Mouse (Mus musculus) mouse embryonic stem cell (cell line): ENCODE measurements around the gene Casd1.

Source experiments
- in situ Hi-C, 2 experiments: fragments of 300-500 bp; cut with MboI; formaldehyde crosslinking; loops; 1 replicate in 1 of 2; 3 replicates in 1 of 2; pipeline ENCODE4 v1.14.3; 2019 to 2020; ENCODE audit warnings: low sequenced_read_pairs in 2 of 2, low pct_unique_long_range_greater_than_20kb in 1 of 2, mixed read lengths in 1 of 2; ENCODE audit not compliant: unreplicated experiment in 1 of 2

Casd1 gene

DNA sequence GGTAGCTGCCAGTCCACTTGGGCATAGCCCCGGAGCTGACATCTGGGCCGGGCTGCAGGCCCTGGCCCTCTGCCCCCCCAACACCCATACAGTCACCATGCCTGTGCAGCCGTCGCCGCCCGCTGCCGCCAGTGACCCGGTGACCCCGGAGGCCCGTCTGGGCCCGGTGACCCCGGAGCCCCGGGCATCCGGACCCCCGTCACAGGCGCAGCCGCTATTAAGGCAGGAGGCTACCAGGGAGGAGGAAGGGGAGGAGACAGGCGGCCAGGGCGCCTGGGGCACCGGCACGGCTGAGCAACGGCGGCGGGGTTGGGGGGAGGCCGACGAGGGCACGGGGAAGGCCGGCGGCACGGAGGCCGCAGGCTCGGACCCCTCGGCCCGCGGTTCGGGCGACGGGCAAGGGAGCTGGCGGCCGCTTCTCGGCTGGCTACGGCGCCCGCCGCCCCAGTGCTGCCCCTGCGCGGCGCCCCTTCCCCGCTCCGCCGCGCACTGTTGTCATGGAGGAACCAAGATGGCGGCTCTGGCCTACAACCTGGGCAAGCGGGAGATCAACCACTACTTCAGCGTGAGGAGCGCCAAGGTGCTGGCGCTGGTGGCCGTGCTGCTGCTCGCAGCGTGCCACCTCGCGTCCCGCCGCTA is at the start of gene Casd1:
Casd1 (plus strand) TSS at position 182 of the 639 bp plus-strand sequence.
- in situ Hi-C loops = no loop called here

DNA sequence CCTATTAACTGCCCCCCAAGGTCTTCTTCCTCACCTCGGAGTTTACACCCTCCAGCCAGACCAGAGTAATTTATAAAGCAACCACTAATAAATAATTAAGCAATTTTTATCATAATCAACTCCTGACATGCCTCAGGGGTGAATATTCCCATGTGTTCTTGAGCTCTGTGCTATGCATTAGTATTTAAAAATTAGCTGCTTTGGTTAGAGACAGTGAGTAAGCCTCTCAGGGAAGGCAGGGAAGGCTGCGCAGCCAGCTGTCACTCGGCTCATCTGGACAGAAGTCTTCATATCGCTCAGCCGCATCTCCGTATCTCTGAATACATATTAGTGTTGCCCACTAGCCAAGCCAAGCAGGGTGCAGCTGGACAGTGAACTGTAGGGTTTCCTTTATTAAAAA is 45.3 kb upstream of the Casd1 start:
- in situ Hi-C loops = loop anchor here in 1 of 2 experiments (25.0 kb wide), 1 partner anchor 832 kb away; the partner anchor contains the start of gene Asb4

DNA sequence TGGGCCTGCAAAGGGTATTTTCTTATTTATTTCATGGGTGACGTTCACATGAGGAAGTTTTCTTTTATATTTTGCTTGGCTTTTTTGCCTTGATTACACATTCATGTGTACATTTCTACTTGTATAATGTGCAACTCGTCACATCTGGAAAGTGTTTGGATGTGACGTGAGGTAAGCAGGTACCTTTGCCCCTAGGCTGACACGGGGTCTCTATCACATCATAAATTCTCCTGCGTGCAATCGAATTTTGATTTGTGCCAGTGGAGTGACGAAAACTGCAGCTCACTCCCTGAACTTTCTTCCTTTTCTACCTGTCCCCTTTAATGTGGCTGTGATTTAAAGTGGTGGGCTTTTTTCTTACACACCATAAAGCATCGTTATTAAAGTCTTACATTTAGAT is 43.6 kb upstream of the Casd1 start:
- in situ Hi-C loops = loop anchor here in 1 of 2 experiments (25.0 kb wide), 1 partner anchor 830 kb away; the partner anchor contains the start of gene Asb4

DNA sequence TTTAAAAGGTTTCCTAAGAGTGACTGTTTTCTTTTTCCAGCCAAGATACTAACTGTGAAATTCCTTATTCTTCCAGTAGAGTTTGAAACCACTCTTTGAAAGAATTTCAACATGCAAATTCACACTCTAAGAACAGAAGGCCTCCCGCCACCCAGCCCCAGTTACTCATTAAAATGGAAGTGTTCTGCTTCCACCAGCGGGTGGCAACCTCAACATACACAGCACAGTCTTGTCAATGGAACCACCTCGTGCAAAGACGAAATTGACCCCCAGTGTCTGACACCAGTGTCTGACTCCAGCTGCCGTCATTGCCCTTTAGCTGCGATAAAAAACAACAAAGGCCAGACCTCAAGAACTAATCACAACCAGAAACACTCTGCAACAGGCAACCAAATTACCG is 43.0 kb upstream of the Casd1 start:
- in situ Hi-C loops = loop anchor here in 1 of 2 experiments (25.0 kb wide), 1 partner anchor 830 kb away; the partner anchor contains the start of gene Asb4

DNA sequence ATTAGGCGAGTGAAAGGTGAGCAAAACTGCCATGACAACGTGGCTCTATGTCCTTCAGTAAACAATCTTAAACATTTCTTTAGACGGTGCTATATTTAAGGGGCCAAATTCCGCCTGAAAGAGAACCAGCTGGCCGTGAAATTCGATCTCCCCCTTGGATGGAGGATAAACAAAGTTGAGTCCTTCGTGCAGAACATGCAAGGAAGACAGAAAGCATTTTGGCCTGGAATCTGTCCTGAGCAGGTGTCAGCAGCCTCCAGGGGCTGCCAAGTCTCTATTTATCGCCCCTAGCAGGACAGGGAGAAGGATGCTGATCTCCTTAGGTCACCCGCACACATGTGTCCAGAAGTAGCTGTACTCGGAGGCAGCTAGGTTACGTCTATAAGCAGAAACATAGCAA is 39.5 kb upstream of the Casd1 start:
- in situ Hi-C loops = loop anchor here in 1 of 2 experiments (25.0 kb wide), 1 partner anchor 826 kb away; the partner anchor contains the start of gene Asb4

DNA sequence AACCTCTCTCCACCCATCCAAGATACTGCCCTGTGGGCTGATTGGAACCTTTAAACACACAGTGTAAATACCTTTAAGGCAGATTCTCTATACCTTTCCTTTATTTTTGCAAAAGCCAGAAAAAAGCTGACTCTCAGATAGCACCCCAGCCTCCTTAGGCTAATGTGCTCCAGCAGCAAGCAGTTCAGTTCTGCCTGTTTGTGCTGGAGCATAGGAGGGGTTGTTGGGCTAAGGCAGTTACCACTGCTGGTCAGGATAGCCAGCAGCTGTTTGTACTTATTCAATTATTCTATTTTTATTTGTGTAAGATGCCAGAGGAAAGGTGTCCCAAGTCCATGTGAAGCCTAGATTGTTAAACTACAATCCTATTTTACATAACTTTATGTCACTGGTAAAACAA is 39.0 kb upstream of the Casd1 start:
- in situ Hi-C loops = loop anchor here in 1 of 2 experiments (25.0 kb wide), 1 partner anchor 826 kb away; the partner anchor contains the start of gene Asb4

DNA sequence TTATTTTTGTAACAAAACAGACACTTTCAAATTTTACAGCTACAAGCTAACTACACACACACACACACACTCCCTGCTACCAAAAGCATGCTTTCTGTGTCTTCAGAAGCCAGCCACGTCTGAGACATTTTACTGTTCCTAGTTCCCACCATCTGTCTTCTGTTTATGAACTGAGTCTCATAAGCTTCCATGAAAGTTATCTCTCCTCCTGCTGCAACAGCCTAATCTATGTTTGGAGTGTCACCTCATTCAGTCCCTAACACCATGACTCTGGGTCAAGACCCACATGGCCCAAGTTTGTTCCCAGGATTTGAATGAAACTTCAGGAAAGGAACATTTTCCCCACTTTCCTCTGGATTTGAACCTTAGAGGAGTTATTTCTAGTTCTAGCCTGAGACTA is 38.2 kb upstream of the Casd1 start:
- in situ Hi-C loops = loop anchor here in 1 of 2 experiments (25.0 kb wide), 1 partner anchor 825 kb away; the partner anchor contains the start of gene Asb4

DNA sequence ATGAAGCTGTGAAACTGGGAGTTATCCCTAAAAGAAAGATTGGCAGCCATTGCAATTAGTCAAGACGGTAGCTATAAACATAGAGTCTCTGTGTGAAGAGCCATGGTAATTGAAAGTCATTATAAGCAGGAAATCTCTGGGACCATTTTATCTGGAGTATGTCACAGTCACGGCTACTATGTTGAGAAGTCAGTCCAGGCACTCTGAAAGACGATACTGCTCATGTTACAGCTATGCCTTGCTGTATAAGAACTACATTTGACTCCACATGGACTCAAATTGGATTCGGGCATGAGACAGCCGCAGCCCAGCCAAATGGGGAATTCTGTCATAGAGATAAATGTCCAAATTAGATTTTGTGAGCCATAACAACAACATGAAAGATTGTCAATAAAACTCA is 37.2 kb upstream of the Casd1 start:
- in situ Hi-C loops = loop anchor here in 1 of 2 experiments (25.0 kb wide), 1 partner anchor 824 kb away; the partner anchor contains the start of gene Asb4

DNA sequence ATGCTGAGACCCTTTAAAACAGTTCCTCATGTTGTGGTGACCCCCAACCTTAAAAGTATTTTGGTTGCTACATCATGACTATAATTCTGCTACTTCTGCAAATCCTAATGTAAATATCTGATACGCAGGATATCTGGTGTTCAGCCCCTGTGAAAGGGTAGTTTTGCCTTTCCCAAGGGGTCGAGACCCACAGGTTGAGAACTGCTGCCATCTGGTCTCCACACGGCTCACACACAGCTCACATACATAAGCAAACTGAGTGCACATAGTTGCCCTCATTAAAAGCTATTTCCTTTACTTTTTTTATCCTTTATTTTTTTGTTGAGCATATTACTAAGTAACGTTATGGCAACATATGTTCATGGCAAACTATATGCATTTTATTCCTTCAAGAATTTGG is 30.2 kb upstream of the Casd1 start:
- in situ Hi-C loops = loop anchor here in 1 of 2 experiments (25.0 kb wide), 1 partner anchor 817 kb away; the partner anchor contains the start of gene Asb4

DNA sequence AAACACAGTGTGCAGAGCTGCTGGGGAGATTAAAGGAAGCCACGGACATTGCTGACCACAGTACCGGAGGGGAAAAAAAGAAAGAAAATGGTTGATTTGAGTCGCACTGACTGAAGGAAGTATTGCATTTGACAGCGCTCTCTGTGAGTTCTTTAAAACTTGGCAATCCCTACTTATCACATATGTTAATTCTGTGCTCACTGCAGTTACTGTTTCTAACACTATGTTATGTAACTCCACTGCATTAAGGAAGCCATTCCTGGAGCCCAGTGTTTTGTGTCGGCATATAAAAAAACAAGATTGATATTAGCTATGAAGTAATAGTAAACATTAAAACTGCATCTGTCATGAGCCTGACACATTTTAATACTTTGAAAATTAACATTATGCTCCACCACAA is 22.9 kb upstream of the Casd1 start:
- in situ Hi-C loops = no loop called here

DNA sequence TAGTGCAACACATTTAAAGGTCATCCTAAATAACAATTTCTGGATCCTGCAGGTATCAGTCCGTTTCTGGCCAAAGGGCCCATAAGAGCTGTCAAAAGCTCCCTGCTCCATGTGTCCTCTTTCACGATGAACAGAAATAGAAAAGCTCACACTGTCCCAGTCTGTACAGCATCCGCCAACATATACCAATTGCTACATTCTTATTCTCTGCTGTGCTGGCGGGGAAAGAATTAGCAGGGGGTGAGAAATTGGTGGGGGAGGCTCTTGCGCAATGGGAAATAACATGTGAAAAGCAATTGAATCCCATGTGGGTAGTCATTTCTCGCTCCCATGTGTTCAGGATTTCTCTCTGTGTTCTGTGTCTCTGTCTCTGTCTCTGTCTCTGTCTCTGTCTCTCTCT is 22.3 kb upstream of the Casd1 start:
- in situ Hi-C loops = no loop called here

DNA sequence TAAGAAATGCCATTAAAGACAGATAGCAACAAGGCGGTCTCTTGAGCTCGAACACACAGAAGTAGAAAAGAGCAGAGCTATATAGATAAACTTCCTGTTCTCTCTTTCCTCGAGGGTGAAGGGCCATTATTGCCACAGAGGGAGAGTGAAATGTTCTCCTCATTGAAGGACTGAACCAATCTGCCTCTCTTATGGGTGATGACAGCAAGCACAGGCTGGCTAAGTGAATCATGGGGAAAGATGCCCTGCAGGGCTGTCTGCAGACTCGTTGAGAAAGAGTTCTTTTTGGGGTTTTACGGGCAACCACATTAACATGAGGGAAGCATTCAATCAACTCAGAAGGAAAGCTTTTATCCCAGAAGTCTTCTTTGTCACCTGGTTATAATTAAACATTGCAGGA is 21.0 kb upstream of the Casd1 start:
- in situ Hi-C loops = no loop called here

DNA sequence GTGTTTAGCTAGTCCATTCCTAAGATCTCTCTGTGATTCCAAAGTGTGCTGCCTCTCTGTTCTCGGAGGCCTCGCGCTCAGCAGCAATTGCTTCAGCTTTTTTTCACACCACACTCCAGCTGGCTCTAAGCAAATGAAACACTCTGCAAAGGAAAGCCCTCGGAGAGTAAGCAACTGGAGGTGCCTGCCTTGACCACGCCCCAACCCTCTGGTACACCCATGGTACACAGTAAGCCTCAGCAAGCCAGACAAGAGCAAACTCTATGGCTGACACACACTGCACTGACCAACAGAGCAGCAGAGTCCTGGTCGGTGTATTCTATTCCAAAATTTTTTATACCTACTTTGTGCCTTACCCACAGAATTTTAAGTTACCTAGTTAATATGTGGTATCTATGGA is 17.2 kb upstream of the Casd1 start:
- in situ Hi-C loops = no loop called here

DNA sequence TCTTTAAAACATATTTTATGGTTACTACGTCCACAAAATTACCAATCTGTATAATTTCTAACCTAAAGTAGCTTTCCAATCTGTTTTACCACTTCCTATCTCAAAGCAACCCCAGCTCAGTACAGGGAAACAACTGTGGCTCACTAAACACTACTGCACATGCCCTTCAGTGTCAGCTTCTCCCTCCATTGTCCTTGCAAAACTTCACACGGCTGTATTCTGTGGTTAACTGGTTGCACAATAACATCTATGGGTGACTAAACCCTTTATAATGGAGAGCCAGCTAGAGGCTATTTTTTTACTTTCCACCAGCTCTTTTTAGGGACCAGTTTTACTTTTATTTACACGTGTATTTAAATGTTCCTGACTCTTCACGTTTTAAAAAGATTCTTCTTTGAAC is 12.7 kb upstream of the Casd1 start:
- in situ Hi-C loops = no loop called here

DNA sequence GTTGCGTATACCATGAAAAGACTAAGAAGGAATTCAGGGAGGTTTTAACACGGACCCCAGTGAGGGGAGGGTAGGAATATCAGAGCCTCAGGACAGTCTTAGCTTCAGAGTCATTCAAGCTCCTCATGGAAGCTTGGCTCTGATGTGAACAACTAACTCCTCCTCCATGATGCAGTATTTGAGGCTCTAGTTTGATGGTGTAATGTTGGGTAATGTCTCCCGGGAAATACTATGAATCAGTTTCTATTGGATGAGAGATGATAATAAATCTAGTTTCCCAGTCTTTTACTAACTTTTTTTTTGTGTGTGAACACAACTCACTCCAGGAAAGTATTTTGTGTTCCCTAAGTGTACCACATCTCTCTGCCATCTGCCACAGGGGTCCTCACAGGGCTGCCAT is 11.9 kb upstream of the Casd1 start:
- in situ Hi-C loops = no loop called here

DNA sequence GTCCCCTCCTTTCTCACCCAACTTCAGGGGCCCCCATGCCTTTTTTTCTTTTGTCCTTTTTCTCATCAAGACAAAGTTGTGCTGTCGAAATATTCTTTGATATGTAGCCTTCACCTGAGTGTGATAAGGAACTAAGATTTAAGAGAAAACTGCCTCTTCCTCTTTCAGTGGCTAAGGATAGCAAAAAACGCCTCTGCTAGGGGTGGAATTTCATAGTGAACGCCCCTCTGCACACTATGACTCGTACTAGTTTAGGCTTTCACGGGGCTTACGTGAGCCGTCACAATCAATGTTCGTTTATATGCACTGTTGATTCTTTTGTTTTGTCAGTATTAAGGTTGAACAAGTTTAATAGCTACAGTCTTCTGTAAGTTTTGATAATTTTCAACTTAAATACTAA is 10.6 kb upstream of the Casd1 start:
- in situ Hi-C loops = no loop called here

DNA sequence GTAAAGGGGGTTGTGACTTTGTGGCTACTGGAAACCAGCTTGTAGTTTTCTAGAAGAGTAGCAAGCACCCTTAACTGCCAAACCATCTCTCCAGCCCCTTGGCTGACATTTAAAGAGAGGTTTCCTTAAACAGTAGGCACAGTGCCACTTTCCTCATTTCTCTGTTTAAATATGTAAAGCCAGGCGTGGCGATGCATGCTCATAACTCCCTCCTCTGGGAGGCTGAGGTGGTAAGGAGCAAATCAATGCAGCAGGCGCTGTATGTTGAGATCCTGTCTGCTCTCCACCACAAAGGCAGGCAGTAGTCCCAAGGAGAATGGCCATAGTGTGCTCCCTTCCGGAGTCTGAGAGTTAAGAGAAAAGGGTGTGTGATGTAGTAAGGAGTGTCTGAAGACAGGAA is 2.9 kb upstream of the Casd1 start:
- in situ Hi-C loops = no loop called here

DNA sequence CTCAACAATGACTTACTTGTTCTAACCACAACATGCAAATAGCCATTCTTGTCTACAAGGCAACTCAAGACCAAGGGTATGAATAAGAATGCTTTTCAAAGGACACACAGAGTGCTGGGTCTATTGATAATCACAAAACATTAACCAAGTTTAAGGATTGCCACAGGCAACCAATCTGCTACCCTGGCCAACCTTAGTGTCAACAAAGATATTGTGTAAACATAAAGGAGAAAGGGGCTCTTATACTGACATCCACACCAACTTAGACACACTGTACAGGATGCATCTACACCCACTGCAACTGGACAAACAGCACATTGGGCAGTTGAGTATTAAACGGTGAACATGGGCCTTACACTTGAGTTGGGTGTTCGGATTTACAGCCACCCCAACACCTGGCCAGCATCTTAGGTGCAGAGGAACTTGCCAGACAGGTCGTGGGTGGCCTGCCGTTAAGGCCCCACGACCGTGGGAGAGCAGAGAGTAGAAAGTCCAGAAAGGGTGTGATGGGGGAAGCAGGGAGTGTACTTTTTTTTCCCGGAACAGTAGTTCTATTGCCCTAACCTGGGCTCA is 468 bp upstream of the Casd1 start:
- in situ Hi-C loops = no loop called here

DNA sequence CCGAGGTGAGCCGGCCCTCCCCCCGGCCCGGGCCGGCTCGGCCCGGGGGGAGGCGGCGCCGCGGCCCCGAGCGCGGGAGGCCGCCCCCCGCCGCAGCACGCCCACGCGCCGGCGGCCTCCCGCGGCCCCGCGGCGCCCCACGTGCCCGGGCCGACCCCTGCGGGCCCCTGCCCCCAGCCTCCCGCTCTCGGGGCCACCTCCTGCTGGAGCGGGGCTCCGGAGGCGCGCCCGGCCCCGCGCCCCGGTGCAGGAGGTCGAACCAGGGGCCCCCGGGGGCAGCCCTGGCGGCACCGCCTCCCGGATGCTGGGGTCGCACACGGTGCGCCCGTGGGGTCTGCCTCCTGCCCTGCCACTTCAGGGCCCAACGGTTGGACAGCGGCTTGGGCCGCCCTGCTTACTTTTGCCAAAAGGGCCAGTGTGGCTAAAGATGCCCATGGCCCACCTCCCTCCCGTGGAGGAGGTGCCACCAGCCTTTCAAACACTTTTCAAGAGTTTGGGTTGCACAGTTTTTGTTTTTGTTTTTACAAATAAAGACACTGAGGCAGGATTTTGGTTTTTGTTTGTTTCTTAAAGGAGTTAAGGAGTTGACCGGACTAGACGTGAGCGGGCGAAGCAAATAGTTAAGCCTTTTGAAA is 775 bp downstream of the Casd1 start:
- in situ Hi-C loops = no loop called here
